In genomic region chr12:85109426-85109825, GRCm38 (mm10) we compare ENCODE assay signal across 9 mouse cellular contexts. TPM values are rescaled to one million over a fixed set of nuclear protein-coding genes. Genes with fewer than 3 reads are reported as not detected.
DNase-seq lines count a peak whose midpoint lies in the region; ATAC-seq and TF ChIP-seq lines count a peak whose summit lies in the region.
"Had no signal": no experiment of that assay in that cellular context is flagged by ENCODE, and none has a peak within 500 bp of the region (broad histone marks: within the 10 kb centered on the region; RNA-seq: fewer than 3 reads in every experiment).

No protein-coding gene starts in this region.

- no peak for ATAC-seq in heart, postnatal 0 days (ENCODE audit: insufficient read depth, low read depth)
- no peak for ATAC-seq in limb, embryonic 12.5 days (ENCODE audit: insufficient number of reproducible peaks, insufficient read depth, low FRiP score, low TSS enrichment, low read depth)
- ATAC-seq in megakaryocyte-erythroid progenitor cell, adult 5-6 weeks (replicated peaks; ENCODE audit: low FRiP score, low TSS enrichment, poor library complexity, severe bottlenecking), result no peak
- ATAC-seq: CD4-positive, CD25-positive, alpha-beta regulatory T cell, adult 4 months had no signal

- no peak for DNase-seq in heart, postnatal 0 days (ENCODE audit: low spot score)
- no peak for DNase-seq in heart, adult 9 months (ENCODE audit: low spot score in 2 of 2)
- peak; percentile 28 for DNase-seq in retina, postnatal 1 day
- no peak for DNase-seq in retina, embryonic 14.5 days (ENCODE audit: low spot score)
- DNase-seq in urinary bladder, postnatal 4 days (ENCODE audit: low spot score in 2 of 2), result no peak
- DNase-seq in cerebellum, postnatal 25 days, result no peak

- WGBS in heart, postnatal 0 days, result 65% methylated on average over 4 of the region's 4 CpGs
- 37% methylated on average over 4 of the region's 4 CpGs for WGBS in limb, embryonic 12.5 days

- H3K36me3 ChIP-seq in heart, postnatal 0 days (replicated peaks; ENCODE audit: control insufficient read depth, insufficient read depth, low read length), result 0 out of 2 replicates have a peak, but pooled peaks cover under 1% of the 10 kb centered on the region
- H3K36me3 ChIP-seq in limb, embryonic 12.5 days, result peaks cover 9% of the 10 kb centered on the region; the same call in 1 of the 2 replicates

- no peak overlapping the region for H3K9ac ChIP-seq in heart, postnatal 0 days (replicated peaks; ENCODE audit: low read depth, low read length)
- H3K9ac ChIP-seq in limb, embryonic 12.5 days (replicated peaks), result no peak overlapping the region

- TF ChIP-seq EP300 in heart, postnatal 0 days (IDR thresholded peaks at IDR 0.05; ENCODE audit: low read depth), result no peak

- 0 out of 2 replicates have a peak overlapping the region, but pooled peaks have one; percentile 95 for H3K27ac ChIP-seq in heart, postnatal 0 days (ENCODE audit: low read depth)
- H3K27ac ChIP-seq in limb, embryonic 12.5 days, result no peak overlapping the region

- H3K4me3 ChIP-seq in heart, postnatal 0 days (ENCODE audit: low read depth, low read length), result no peak overlapping the region
- H3K4me3 ChIP-seq in limb, embryonic 12.5 days (replicated peaks), result no peak overlapping the region

- no peak for TF ChIP-seq CTCF in heart, postnatal 0 days (IDR thresholded peaks at IDR 0.05; ENCODE audit: low read depth)

- H3K27me3 ChIP-seq in heart, postnatal 0 days (ENCODE audit: control insufficient read depth, insufficient read depth, low read length), result no peaks in the 10 kb centered on the region
- H3K27me3 ChIP-seq in limb, embryonic 12.5 days, result no peaks in the 10 kb centered on the region

- peaks cover 31% of the 10 kb centered on the region for H3K4me1 ChIP-seq in heart, postnatal 0 days (ENCODE audit: control insufficient read depth, insufficient read depth)
- peaks cover 33% of the 10 kb centered on the region for H3K4me1 ChIP-seq in limb, embryonic 12.5 days (replicated peaks)

- H3K4me2 ChIP-seq in heart, postnatal 0 days (ENCODE audit: low read depth, low read length), result no peak overlapping the region
- peak overlapping the region; percentile 91; the same call in 1 of the 2 replicates for H3K4me2 ChIP-seq in limb, embryonic 12.5 days

- H3K9me3 ChIP-seq in heart, postnatal 0 days (replicated peaks; ENCODE audit: control insufficient read depth, low read length), result no peaks in the 10 kb centered on the region
- no peaks in the 10 kb centered on the region for H3K9me3 ChIP-seq in limb, embryonic 12.5 days

RNA-seq across cellular contexts. Expression of gene Prox2, which starts 1.1 kb away (rescaled TPM):
- total RNA-seq in heart, postnatal 0 days (2014; rRNA removed; ENCODE audit: low replicate concordance), result 0.08 and 2.0 TPM in 2 replicates
- 1.8 and 1.9 TPM in 2 replicates for polyA plus RNA-seq in heart, postnatal 0 days (2015; fragmentation: Nextera tagmentation; extraction: Ambion mirVana)
- polyA plus RNA-seq in limb, embryonic 12.5 days (2016; fragmentation: Nextera tagmentation; extraction: Ambion mirVana), result 3.0 and 4.2 TPM in 2 replicates
- 2.5 and 11.8 TPM in 2 replicates for total RNA-seq in megakaryocyte-erythroid progenitor cell, adult 5-6 weeks (2014; fragmentation: Nextera tagmentation)
- 4.3 and 8.3 TPM in 2 replicates for total RNA-seq in megakaryocyte-erythroid progenitor cell, adult 5-6 weeks (2017)

RNA-seq across cellular contexts. Expression of gene Dlst, which starts 1.2 kb away (rescaled TPM):
- 341 and 343 TPM in 2 replicates for total RNA-seq in heart, postnatal 0 days (2014; rRNA removed; ENCODE audit: low replicate concordance)
- 255 and 269 TPM in 2 replicates for polyA plus RNA-seq in heart, postnatal 0 days (2015; fragmentation: Nextera tagmentation; extraction: Ambion mirVana)
- polyA plus RNA-seq in limb, embryonic 12.5 days (2016; fragmentation: Nextera tagmentation; extraction: Ambion mirVana), result 113 and 115 TPM in 2 replicates
- total RNA-seq in megakaryocyte-erythroid progenitor cell, adult 5-6 weeks (2014; fragmentation: Nextera tagmentation), result 216 and 227 TPM in 2 replicates
- 230 and 281 TPM in 2 replicates for total RNA-seq in megakaryocyte-erythroid progenitor cell, adult 5-6 weeks (2017)

RNA-seq across cellular contexts. Expression of gene Rps6kl1, which starts 41.6 kb away (rescaled TPM):
- total RNA-seq in heart, postnatal 0 days (2014; rRNA removed; ENCODE audit: low replicate concordance), result 0.04 and 0.11 TPM in 2 replicates
- polyA plus RNA-seq in heart, postnatal 0 days (2015; fragmentation: Nextera tagmentation; extraction: Ambion mirVana), result 0.95 and 1.1 TPM in 2 replicates
- polyA plus RNA-seq in limb, embryonic 12.5 days (2016; fragmentation: Nextera tagmentation; extraction: Ambion mirVana), result 0.46 and 0.56 TPM in 2 replicates
- total RNA-seq in megakaryocyte-erythroid progenitor cell, adult 5-6 weeks (2014; fragmentation: Nextera tagmentation), result 0.35 TPM in 1 of 2 replicates, not detected in the other
- total RNA-seq in megakaryocyte-erythroid progenitor cell, adult 5-6 weeks (2017), result not detected in 2 replicates
